Mouse (Mus musculus) neural tube, embryonic 12.5 days (tissue): Measurements from ENCODE around the gene Aqp9. TPM values are rescaled to one million over a fixed set of nuclear protein-coding genes. Genes with fewer than 3 reads are reported as not detected.

ENCODE experiments used
- ATAC-seq: fragments of 200-750 bp; cut with Nextera tagmentation; 2 replicates; pipeline ENCODE4 v1.8.0; 2017; ENCODE audit warnings: low read depth, mild to moderate bottlenecking, moderate TSS enrichment, moderate library complexity; ENCODE audit not compliant: low FRiP score
- H3K27ac ChIP-seq: fragments of 300-500 bp; sonication (generic); 2 replicates; pipeline ENCODE4 v1.5.1; 2016
- H3K27me3 ChIP-seq: fragments of 300-500 bp; sonication (generic); replicated peaks from 2 replicates; pipeline ENCODE4 v1.6.1; 2016; ENCODE audit warnings: mild to moderate bottlenecking
- H3K36me3 ChIP-seq: fragments of 300-500 bp; sonication (generic); 2 replicates; pipeline ENCODE4 v1.6.1; 2016; ENCODE audit warnings: mild to moderate bottlenecking
- H3K4me1 ChIP-seq: fragments of 300-500 bp; sonication (generic); 2 replicates; pipeline ENCODE4 v1.6.1; 2016
- H3K4me2 ChIP-seq: fragments of 300-500 bp; sonication (generic); replicated peaks from 2 replicates; pipeline ENCODE4 v1.6.1; 2016; ENCODE audit warnings: mild to moderate bottlenecking
- H3K4me3 ChIP-seq: fragments of 300-500 bp; sonication (generic); 2 replicates; pipeline ENCODE4 v1.5.1; 2016
- H3K9ac ChIP-seq: fragments of 300-500 bp; sonication (generic); 2 replicates; pipeline ENCODE4 v1.6.1; 2016; ENCODE audit warnings: mild to moderate bottlenecking
- H3K9me3 ChIP-seq: fragments of 300-500 bp; sonication (generic); 2 replicates; pipeline ENCODE4 v1.6.1; 2016; ENCODE audit warnings: mild to moderate bottlenecking
- WGBS: fragments of 180-500 bp; shearing (Covaris S2); methylation state at CpG from one replicate; pipeline ENCODE4 v1.1.7; 2016; 5-methylcytosine and 5-hydroxymethylcytosine counted together
- polyA plus RNA-seq: library from polyadenylated mRNA; unstranded; fragments of >200 nt; fragmentation: Nextera tagmentation; extraction: Ambion mirVana; gene quantifications from 2 replicates; pipeline ENCODE4 v1.2.1, GENCODE M21; 2016

Gene Aqp9
- polyA plus RNA-seq, 1 experiment from 2014 or later = 0.09 TPM

DNA sequence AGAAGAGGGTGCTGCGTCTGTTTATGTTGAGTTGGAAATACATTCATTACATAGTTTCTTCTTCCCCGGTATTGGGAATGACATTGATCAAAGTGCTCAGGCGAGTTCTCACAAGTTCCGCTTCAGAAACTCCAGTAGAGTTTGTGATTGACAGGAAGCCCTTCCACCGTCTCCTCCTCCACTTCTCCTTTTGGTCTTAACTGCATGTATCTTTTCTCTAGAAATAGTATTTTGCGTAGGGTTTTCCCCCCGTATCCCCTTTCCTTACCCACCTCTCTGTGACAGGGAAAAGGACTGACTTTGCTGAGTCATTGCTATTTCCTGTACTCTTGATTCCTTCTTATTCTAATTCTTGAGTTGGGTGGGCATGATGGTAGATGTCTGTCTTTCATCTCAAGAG, 18.9 kb upstream of the Aqp9 start:
- Histone ChIP-seq H3K27me3 (no peaks in the 10 kb centered on the region), H3K36me3 (no peaks in the 10 kb centered on the region), H3K4me2 (no peak overlapping the region), H3K9me3 (no peaks in the 10 kb centered on the region), H3K4me3 (no peak overlapping the region), H3K4me1 (no peaks in the 10 kb centered on the region), H3K27ac (no peak overlapping the region), H3K9ac (no peak overlapping the region)
- 96% methylated on average over 7 of the region's 7 CpGs for WGBS
- no peak for ATAC-seq

DNA sequence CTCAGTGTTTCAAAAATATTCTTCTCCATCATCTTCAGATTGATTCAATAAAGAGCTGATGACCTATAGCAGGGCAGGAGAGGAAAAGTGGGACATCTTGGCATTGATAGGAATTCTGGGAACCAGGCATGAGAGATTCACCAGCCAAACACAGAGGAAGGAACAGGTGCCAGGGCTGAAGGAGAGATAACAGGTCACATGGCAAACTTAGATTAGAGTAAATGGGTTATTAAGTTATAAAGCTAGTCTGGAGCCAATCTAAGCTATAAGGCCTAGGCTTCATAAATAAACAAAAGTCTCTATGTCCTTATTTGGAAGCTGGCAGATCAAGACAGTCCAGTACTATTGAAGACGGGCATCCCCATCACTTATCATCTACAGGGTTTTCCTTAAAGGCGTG, 17.3 kb upstream of the Aqp9 start:
- no peak for ATAC-seq
- Histone ChIP-seq H3K9ac (no peak overlapping the region), H3K9me3 (no peaks in the 10 kb centered on the region), H3K27ac (no peak overlapping the region), H3K4me1 (no peaks in the 10 kb centered on the region), H3K36me3 (no peaks in the 10 kb centered on the region), H3K4me2 (no peak overlapping the region), H3K4me3 (no peak overlapping the region), H3K27me3 (no peaks in the 10 kb centered on the region)
- 93% methylated on average over 2 of the region's 2 CpGs for WGBS

DNA sequence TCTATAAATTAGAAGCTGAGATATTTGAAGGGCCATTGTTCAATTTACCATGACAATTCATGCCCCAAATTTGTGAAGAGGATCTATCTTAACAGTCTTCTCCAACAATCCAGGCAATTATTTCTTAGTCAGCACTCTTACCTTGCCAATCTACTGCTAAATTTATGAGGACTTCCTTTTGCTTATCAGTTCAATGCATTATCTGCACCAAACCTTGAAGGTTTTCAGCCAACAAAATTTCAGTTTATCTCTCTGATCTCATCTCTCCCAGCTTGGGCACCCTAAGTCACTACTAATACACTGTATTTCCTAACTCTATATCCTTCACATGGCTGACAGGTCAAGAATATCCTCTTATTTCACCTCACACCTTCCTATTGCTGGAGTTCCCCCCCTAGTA, 16.8 kb upstream of the Aqp9 start:
- H3K4me1 ChIP-seq = no peaks in the 10 kb centered on the region
- H3K9ac ChIP-seq = no peak overlapping the region
- no peaks in the 10 kb centered on the region for H3K9me3 ChIP-seq
- H3K27ac ChIP-seq = no peak overlapping the region
- no peaks in the 10 kb centered on the region for H3K36me3 ChIP-seq
- no peak for ATAC-seq
- H3K4me2 ChIP-seq = no peak overlapping the region
- no peaks in the 10 kb centered on the region for H3K27me3 ChIP-seq
- no peak overlapping the region for H3K4me3 ChIP-seq

DNA sequence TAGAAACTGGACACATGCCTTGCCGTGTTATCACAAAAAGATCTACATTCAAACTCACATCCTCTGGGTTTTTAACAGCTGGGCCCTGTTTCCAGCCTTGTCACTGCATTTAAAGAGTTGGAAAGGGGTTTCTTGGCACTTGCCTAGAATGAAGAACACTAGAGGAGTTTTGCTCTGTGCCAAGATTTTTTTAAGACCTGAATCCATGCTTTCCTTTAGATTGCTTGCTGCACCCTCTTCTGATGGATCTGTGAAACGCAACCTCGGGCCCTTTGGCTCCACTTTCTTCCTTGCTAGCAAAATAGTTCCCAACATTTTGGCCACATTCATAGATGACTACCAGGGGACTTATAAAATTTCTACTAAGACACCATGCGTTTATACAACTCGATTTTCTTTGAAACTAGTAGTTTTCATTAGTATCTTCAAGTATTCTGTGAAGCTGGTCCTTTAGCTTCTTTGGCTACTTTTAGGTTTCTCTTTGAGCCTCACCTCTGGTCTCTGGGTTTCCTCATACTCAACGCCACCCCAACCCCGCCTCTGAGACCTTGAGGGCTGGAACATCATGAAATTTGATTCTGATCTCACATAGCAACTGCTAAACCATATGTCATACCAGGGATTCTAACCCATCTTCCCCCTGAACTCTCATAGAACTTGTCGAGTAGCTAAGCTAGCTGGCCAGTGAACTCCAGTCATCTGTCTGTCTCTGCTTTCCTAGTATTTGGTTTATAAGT, 11.7 kb upstream of the Aqp9 start:
- no peaks in the 10 kb centered on the region for H3K27me3 ChIP-seq
- no peaks in the 10 kb centered on the region for H3K9me3 ChIP-seq
- H3K9ac ChIP-seq = no peak overlapping the region
- 82% methylated on average over 8 of the region's 8 CpGs for WGBS
- no peak overlapping the region for H3K4me3 ChIP-seq
- H3K27ac ChIP-seq = no peak overlapping the region
- H3K36me3 ChIP-seq = no peaks in the 10 kb centered on the region
- no peak overlapping the region for H3K4me2 ChIP-seq
- no peak for ATAC-seq
- no peaks in the 10 kb centered on the region for H3K4me1 ChIP-seq

DNA sequence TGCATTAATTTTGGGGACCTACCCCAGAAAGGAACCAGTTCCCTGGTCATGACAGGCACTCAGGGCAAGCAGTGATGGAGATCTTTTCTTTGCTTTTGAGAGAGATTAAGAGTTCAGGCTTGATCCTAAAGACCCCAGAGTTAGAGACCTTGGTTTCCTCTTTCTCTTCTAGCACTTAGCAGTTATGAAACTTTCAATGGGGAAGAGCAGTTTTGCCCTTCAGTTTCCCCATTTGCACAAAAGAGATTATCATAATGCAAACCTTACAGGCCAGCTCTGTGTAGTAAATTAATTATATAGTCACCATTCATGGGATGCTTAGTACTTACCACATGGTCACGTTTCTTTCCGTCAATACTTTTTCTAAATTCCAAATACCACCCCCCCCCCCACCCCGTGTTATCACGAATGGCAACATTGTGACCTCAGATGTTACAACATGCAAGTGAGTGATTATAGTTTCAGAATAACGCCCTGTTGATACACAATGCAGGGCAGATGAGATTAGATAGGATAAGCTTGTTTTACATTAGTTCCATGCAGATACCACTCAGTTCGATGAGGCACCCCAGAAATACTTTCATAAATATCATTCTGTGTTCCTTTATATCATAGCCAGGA, 10.9 kb upstream of the Aqp9 start:
- Histone ChIP-seq H3K36me3 (no peaks in the 10 kb centered on the region), H3K4me3 (no peak overlapping the region), H3K4me1 (no peaks in the 10 kb centered on the region), H3K4me2 (no peak overlapping the region), H3K27me3 (no peaks in the 10 kb centered on the region), H3K27ac (no peak overlapping the region), H3K9me3 (no peaks in the 10 kb centered on the region), H3K9ac (no peak overlapping the region)
- WGBS = 89% methylated on average over 6 of the region's 6 CpGs
- ATAC-seq = no peak

DNA sequence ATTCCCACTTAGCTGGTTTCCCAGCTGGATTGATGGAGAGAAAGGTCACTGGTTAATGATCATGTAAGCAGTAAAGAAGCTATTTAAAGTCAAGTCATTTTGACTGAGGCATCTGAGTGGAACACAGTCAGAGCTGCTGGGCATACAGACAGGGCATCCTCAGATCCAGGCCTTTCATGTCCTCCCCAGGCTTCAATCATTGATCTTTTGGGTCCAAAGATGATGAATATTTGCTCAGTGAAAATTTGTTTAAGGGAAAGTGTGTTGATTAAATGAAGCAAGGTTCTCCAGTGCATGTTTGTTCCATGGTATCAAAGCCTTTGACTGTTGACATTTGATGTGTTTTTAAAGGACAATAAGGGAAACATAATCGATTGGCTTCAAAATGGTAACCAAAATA, 7.2 kb upstream of the Aqp9 start:
- Histone ChIP-seq H3K9ac (no peak overlapping the region), H3K36me3 (no peaks in the 10 kb centered on the region), H3K27ac (no peak overlapping the region), H3K4me2 (no peak overlapping the region), H3K4me1 (no peaks in the 10 kb centered on the region), H3K4me3 (no peak overlapping the region), H3K9me3 (no peaks in the 10 kb centered on the region), H3K27me3 (no peaks in the 10 kb centered on the region)
- ATAC-seq = no peak
- WGBS = 89% methylated on average over 1 of the region's 1 CpGs

DNA sequence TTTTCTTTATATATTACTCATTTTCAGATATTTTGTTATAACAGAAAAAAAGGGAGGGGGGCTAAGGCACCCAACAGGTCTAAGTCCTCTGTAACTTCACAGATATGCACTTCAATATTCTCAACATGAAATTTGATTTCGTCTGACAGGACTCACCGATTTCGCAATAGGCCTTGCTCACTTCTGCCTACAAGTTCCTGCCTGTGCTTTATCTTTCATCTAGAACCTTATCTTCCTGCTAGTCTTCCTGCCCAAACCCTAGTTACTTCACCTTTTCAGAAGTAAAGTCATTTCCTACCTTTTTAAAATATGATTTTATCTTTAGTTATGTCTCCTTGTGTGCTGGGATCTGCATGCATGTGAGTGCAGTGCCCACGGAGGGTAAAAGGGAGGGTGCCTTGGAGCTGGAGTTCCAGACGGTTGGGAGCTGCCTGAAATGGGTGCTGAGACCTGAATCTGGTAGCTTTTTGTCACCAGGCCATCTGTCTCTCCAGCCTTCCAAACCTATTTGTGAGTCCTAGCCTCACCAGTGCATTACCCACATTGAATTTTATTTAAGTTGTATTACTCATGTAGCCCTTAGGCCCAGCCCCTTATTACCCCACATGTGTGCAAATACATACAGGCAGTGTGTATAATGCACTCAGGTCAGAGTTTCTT, 6.0 kb upstream of the Aqp9 start:
- no peaks in the 10 kb centered on the region for H3K9me3 ChIP-seq
- H3K4me3 ChIP-seq = no peak overlapping the region
- H3K4me1 ChIP-seq = no peaks in the 10 kb centered on the region
- no peak overlapping the region for H3K9ac ChIP-seq
- H3K27ac ChIP-seq = no peak overlapping the region
- no peak overlapping the region for H3K4me2 ChIP-seq
- H3K27me3 ChIP-seq = no peaks in the 10 kb centered on the region
- ATAC-seq = no peak
- WGBS = 85% methylated on average over 5 of the region's 5 CpGs
- H3K36me3 ChIP-seq = no peaks in the 10 kb centered on the region

DNA sequence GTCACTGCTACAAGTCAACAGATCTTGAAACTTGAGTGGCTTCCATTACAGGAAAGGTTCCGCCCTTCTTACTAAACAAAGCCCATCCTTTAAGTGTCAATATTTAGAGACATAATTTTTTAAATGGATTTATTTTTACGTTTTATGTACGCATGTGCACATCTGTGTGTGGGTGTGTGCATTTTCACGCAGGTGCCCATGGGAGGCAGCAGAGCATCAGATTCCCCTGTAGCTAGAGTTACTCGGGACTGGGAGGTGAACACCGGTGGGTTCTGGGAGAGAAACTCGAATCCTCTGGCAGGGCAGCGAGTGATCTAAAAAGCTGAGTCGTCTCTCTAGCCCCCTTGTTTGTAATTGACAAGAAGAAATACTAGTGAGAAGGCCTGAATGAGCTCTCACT, 5.1 kb upstream of the Aqp9 start:
- no peak overlapping the region for H3K4me2 ChIP-seq
- no peak for ATAC-seq
- no peak overlapping the region for H3K4me3 ChIP-seq
- H3K36me3 ChIP-seq = no peaks in the 10 kb centered on the region
- H3K9me3 ChIP-seq = no peaks in the 10 kb centered on the region
- 71% methylated on average over 9 of the region's 9 CpGs for WGBS
- H3K27ac ChIP-seq = no peak overlapping the region
- H3K4me1 ChIP-seq = peaks cover 3% of the 10 kb centered on the region
- H3K27me3 ChIP-seq = no peaks in the 10 kb centered on the region
- no peak overlapping the region for H3K9ac ChIP-seq

DNA sequence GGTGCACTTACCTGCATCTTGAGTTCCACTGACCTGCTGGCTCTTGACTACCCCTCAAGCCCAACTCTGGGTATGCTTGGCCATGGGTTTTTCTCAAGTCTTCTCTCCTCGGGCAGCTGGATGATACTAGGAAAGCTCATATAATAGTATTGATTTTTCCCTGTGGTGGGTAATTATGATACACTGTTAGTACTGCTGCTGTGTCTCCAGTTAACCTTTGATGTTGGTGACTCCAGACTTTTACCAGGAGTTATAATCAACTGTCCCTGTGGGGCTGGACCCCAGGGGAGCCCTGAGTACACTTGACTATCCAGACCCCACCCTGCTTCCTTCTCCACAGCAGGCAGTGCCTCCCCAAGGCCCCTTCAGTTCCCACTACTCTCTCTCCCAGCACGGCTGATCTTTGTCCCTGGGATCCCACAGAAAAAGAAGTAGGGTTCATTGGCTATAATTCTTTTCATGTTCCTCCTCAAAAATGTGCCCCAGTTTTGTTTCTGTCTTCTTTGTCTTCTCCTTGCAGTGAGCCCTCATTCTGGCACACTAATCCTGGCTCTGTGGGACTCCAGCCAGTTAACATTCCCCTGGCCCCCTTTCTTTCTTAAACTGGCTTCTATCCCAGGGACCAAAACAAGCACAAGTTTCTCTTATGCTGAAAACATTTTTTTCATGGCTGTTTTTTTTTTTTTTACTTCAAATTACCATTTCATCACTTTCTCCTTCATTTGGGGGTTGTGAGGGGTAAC, 838 bp downstream of the Aqp9 start:
- Histone ChIP-seq H3K27me3 (no peaks in the 10 kb centered on the region), H3K4me2 (no peak overlapping the region), H3K4me1 (peaks cover 4% of the 10 kb centered on the region), H3K4me3 (no peak overlapping the region), H3K9me3 (no peaks in the 10 kb centered on the region), H3K36me3 (no peaks in the 10 kb centered on the region), H3K9ac (no peak overlapping the region), H3K27ac (no peak overlapping the region)
- no peak for ATAC-seq
- 34% methylated on average over 2 of the region's 2 CpGs for WGBS

DNA sequence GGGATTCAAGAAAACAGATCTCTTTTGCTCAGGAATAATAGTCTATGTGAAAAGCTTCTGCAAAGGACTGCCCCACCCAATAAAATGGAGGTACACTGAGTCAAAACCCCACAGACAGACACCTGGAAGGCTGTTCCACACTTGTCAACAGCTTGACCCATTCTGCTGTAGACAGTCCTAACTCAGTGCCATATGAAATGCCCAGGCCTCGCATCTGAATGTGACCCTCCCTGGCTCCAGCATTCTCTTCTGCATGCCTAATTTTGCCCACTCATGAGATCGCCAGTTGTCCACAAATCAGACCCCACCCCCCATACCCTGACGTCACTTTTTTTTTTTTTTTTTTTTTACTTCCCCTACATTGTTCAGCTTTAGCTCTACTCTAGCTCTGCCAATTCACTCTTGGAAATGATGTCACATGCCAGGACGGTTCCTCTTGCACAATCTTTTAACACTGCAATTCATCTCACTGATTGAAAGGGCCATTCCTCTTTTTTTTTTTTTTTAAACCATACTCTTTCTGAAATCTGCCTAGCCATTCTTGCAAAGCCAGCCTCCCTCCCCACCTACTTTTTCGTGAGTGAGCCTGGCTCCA, 1.5 kb downstream of the Aqp9 start:
- Histone ChIP-seq H3K36me3 (no peaks in the 10 kb centered on the region), H3K9me3 (no peaks in the 10 kb centered on the region), H3K4me3 (no peak overlapping the region), H3K27ac (no peak overlapping the region), H3K4me2 (no peak overlapping the region), H3K4me1 (peaks cover 4% of the 10 kb centered on the region), H3K9ac (no peak overlapping the region), H3K27me3 (no peaks in the 10 kb centered on the region)
- ATAC-seq = no peak
- 69% methylated on average over 5 of the region's 5 CpGs for WGBS

DNA sequence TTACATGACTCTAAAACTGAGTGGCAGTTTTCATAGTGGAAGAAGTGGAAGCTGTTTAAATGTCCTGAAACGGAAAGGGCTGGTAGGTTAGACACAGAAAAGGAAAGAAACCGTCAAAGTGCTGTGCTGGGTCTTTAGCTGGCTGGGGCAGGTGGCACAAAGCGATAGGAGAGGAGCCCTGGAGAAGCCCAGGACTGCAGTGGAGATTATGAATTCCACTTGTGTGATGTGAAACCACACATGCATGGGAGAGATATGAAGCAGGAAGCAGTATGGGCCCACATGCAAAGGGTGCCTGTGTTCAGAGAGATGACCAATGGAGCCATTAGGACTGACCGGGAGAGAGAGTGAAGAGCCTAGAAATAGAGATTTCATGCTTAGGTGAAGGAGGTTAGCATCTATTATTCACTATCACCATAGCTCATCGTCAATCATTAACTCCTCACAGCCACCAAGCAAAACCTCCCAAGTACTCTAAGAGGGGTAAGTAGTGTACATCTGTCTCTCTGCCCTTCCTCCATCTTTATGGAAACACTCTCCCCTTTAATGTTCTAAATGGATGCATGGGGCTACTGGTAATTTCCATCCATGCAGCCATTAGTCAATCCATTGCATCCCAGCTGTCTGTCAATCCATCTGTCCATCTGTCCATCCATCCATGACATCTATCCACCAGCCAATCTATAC, 2.3 kb downstream of the Aqp9 start:
- Histone ChIP-seq H3K36me3 (no peaks in the 10 kb centered on the region), H3K27ac (no peak overlapping the region), H3K9me3 (no peaks in the 10 kb centered on the region), H3K4me2 (no peak overlapping the region), H3K4me1 (peaks cover 4% of the 10 kb centered on the region), H3K9ac (no peak overlapping the region), H3K27me3 (no peaks in the 10 kb centered on the region), H3K4me3 (no peak overlapping the region)
- WGBS = 91% methylated on average over 5 of the region's 5 CpGs
- ATAC-seq = no peak

DNA sequence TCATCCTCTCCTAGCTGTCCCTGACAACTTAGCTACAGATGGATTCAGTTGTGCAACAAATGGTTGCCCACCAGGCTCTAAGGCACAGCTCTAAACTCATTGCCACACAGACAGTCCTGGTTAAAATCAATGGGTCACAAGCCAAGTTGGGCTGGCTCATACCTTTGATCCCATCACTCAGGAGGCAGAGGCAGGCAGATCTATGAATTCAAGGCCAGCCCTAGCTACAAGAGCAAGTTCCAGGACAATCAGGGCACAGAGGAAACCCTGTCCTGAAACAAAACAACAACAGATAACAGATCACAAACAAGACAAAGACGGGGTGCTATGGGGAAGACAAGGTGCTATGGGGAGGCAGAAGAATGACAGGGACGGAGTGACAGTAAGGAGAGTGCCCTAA, 3.0 kb downstream of the Aqp9 start:
- WGBS = 89% methylated on average over 2 of the region's 2 CpGs
- Histone ChIP-seq H3K27me3 (no peaks in the 10 kb centered on the region), H3K4me2 (no peak overlapping the region), H3K27ac (no peak overlapping the region), H3K36me3 (no peaks in the 10 kb centered on the region), H3K9me3 (no peaks in the 10 kb centered on the region), H3K4me1 (peaks cover 4% of the 10 kb centered on the region), H3K9ac (no peak overlapping the region), H3K4me3 (no peak overlapping the region)
- ATAC-seq = no peak
